Mouse (Mus musculus) intestine, embryonic 16.5 days (tissue): ENCODE data around the gene Csnk2a1. TPM values are rescaled to one million over a fixed set of nuclear protein-coding genes. Genes with fewer than 3 reads are reported as not detected.
A peak's percentile ranks its signal among the peaks of the same experiment; 100 is the strongest.

Experiments used
- ATAC-seq: fragments of 200-750 bp; cut with Nextera tagmentation; 2 replicates; pipeline ENCODE4 v1.8.0; 2017; ENCODE audit warnings: moderate TSS enrichment, moderate library complexity
- H3K27ac ChIP-seq: fragments of 300-500 bp; sonication (generic); 2 replicates; pipeline ENCODE4 v1.5.1; 2014; ENCODE audit warnings: mild to moderate bottlenecking, low read length
- H3K27me3 ChIP-seq: fragments of 300-500 bp; sonication (generic); replicated peaks from 2 replicates; pipeline ENCODE4 v1.6.1; 2014; ENCODE audit warnings: low read length, control low read depth, mixed read lengths; ENCODE audit not compliant: control insufficient read depth, insufficient read depth
- H3K36me3 ChIP-seq: fragments of 300-500 bp; sonication (generic); 2 replicates; pipeline ENCODE4 v1.6.1; 2014; ENCODE audit warnings: low read length, control low read depth; ENCODE audit not compliant: control insufficient read depth, insufficient read depth
- H3K4me1 ChIP-seq: fragments of 300-500 bp; sonication (generic); 2 replicates; pipeline ENCODE4 v1.6.1; 2014; ENCODE audit warnings: low read length, control low read depth, mixed read lengths; ENCODE audit not compliant: control insufficient read depth, insufficient read depth
- H3K4me2 ChIP-seq: fragments of 300-500 bp; sonication (generic); 2 replicates; pipeline ENCODE4 v1.6.1; 2014; ENCODE audit warnings: low read depth, low read length, control low read depth
- H3K4me3 ChIP-seq: fragments of 300-500 bp; sonication (generic); 2 replicates; pipeline ENCODE4 v1.5.1; 2014; ENCODE audit warnings: mild to moderate bottlenecking, low read length
- H3K9ac ChIP-seq: fragments of 300-500 bp; sonication (generic); 2 replicates; pipeline ENCODE4 v1.6.1; 2014; ENCODE audit warnings: low read depth, low read length
- H3K9me3 ChIP-seq: fragments of 300-500 bp; sonication (generic); 2 replicates; pipeline ENCODE4 v1.6.1; 2016; ENCODE audit warnings: low read length, control low read depth; ENCODE audit not compliant: control insufficient read depth
- WGBS: fragments of 180-500 bp; shearing (Covaris S2); extraction: QIAGEN DNeasy Blood & Tissue Kit; methylation state at CpG from one replicate; pipeline ENCODE4 v1.1.7; 2014; 5-methylcytosine and 5-hydroxymethylcytosine counted together
- polyA plus RNA-seq: library from polyadenylated mRNA; unstranded; fragments of >200 nt; fragmentation: Nextera tagmentation; extraction: Ambion mirVana; gene quantifications from 2 replicates; pipeline ENCODE4 v1.2.1, GENCODE M21; 2015

The Csnk2a1 gene
- 72.6 and 81.1 TPM in 2 replicates for polyA plus RNA-seq

DNA sequence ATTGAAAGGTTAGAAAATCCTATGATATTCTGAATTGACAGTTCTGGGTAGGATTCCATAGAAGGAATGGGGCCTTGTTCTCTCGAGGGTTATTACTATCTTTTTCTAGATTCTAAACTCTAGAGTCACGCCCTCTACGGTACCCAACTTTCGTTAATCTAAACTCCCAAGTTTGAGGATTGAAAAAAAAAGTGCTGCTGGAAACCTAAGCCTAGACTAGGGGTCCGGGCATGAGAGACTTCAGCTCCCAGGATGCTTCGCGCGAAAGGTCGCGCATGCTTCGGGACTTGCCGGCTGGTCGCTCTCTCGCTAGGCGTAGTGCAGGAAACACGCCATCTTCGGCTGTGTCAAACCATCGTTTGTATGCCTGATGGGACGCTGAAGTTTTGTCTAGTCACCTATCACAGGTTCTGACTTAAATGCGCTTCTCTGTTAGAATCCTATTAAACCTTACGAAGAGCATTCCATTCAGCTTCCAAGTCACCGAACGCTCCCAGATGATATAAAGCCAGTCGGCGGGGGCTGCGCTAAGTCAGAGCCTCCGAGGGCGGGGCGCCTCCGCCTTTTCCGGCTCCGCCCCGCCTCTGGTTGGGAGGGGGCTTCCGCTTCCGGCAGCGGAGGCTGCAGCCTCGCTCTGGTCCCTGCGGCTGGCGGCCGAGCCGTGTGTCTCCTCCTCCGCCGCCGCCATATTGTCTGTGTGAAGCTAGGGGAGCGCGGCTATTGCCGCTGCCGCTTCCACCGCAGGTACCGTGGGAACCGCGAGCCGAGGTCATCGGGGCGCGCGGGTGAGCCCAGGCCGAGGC, at the start of gene Csnk2a1:
TSS of gene Csnk2a1 (plus strand) at position 592 of the 803 bp plus-strand sequence.
- Histone ChIP-seq H3K4me1 (peaks cover 7% of the 10 kb centered on the region; the same call in 1 of the 2 replicates), H3K4me3 (peak within 1 kb of the TSS; percentile 85), H3K9ac (peak within 1 kb of the TSS; percentile 99), H3K27me3 (no peaks in the 10 kb centered on the region), H3K36me3 (no peaks in the 10 kb centered on the region), H3K27ac (peak within 1 kb of the TSS; percentile 99), H3K9me3 (no peaks in the 10 kb centered on the region), H3K4me2 (peak within 1 kb of the TSS; percentile 62)
- ATAC-seq = peak; percentile 97
- under 1% methylated on average over 55 of the region's 58 CpGs for WGBS

DNA sequence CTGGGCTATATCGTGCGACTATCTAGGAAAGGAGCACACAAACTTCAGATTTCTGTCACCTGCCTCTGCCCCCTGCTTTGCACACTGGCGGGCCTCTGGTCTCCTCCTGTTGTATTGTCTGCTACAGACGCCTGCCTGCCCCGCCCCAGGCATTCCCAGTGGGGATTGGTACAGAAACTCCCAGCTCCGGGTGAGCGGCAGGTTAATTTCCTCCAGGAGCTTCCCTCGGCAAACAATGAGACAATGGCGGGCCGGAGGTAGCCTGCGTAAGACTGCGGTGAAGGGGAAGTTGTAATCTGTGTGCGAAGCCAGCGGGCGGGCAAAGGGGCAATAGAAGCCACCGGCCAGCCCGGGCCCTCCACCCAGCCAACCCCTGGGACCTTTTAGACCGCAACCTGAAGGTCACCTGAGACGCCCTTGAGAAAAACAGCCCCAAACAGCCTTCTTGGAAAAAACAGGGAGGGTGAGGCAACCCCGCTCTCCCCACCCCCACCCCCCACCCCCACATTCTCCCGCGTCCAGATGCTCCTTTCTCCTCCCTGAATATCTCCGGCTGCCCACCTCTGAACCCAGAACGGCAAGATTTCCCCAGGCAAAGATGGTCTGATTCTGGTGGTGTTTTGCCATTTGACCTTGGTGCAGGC, 49.4 kb upstream of the Csnk2a1 start:
- ATAC-seq = peak; percentile 81
- no peak overlapping the region for H3K27ac ChIP-seq
- no peaks in the 10 kb centered on the region for H3K9me3 ChIP-seq
- peak overlapping the region; percentile 26 for H3K4me3 ChIP-seq
- no peak overlapping the region for H3K9ac ChIP-seq
- H3K27me3 ChIP-seq = no peaks in the 10 kb centered on the region
- 14% methylated on average over 23 of the region's 24 CpGs for WGBS
- H3K4me1 ChIP-seq = no peaks in the 10 kb centered on the region
- peak overlapping the region; percentile 51 for H3K4me2 ChIP-seq
- H3K36me3 ChIP-seq = no peaks in the 10 kb centered on the region

DNA sequence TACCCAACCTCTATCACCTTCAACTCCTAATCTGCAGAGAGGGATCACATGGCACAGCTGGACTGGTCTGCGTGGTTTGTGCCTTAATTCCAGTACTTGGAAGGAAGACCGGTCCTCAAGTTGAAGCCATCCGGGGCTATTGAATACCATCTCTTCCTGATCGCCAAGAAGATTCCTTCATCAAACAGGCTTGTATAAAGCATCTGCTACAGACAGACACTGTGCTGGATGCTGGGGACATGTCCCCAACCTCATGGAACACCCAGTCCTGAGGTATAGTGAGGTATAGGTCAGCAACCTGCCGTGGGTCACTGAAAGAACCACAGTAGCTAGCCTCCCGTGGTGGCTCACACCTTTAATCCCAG, 48.9 kb upstream of the Csnk2a1 start:
- Histone ChIP-seq H3K27ac (no peak overlapping the region), H3K27me3 (no peaks in the 10 kb centered on the region), H3K4me3 (no peak overlapping the region), H3K9ac (no peak overlapping the region), H3K4me1 (no peaks in the 10 kb centered on the region), H3K4me2 (peak overlapping the region; percentile 51), H3K36me3 (no peaks in the 10 kb centered on the region), H3K9me3 (no peaks in the 10 kb centered on the region)
- ATAC-seq = no peak
- WGBS = 83% methylated on average over 6 of the region's 6 CpGs

GRCm38 (mm10) chr2:152178345-152178744, 48.3 kb upstream of the Csnk2a1 start:
- no peaks in the 10 kb centered on the region for H3K36me3 ChIP-seq
- H3K9me3 ChIP-seq = no peaks in the 10 kb centered on the region
- H3K27me3 ChIP-seq = no peaks in the 10 kb centered on the region
- no peak overlapping the region for H3K9ac ChIP-seq
- 88% methylated on average over 3 of the region's 3 CpGs for WGBS
- no peak for ATAC-seq
- no peak overlapping the region for H3K4me2 ChIP-seq
- no peak overlapping the region for H3K27ac ChIP-seq
- no peak overlapping the region for H3K4me3 ChIP-seq
- H3K4me1 ChIP-seq = no peaks in the 10 kb centered on the region

- no peak overlapping the region for H3K9ac ChIP-seq
- H3K27me3 ChIP-seq = no peaks in the 10 kb centered on the region
- no peak overlapping the region for H3K4me2 ChIP-seq
- ATAC-seq = no peak
- WGBS = 77% methylated on average over 2 of the region's 2 CpGs
- no peak overlapping the region for H3K27ac ChIP-seq
- H3K4me1 ChIP-seq = no peaks in the 10 kb centered on the region
- no peaks in the 10 kb centered on the region for H3K36me3 ChIP-seq
- no peaks in the 10 kb centered on the region for H3K9me3 ChIP-seq
- H3K4me3 ChIP-seq = no peak overlapping the region
These were observed 47.3 kb upstream of the Csnk2a1 start for GRCm38 (mm10) chr2:152179301-152179700.

DNA sequence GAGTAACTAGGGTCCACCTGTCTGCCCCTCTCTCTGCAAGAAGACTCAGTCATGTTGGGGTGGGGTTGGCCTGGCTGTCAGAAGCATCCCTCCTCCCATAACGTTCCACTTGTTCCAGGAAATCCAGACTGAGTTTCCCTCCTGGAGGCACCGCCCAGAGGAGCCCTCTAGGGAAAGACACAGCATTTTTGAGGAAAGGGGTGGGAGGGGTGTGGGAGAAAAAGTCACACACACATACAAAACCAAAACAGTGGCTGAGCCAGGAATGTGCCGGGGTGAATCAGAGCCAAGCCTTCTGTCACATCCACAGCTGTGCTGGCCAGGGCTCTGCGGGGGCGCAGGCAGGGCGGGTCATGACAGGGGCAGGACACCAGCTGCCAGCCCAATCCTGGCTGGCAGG, 46.3 kb upstream of the Csnk2a1 start:
- H3K4me1 ChIP-seq = no peaks in the 10 kb centered on the region
- peak; percentile 76 for ATAC-seq
- no peaks in the 10 kb centered on the region for H3K36me3 ChIP-seq
- no peak overlapping the region for H3K4me2 ChIP-seq
- no peaks in the 10 kb centered on the region for H3K27me3 ChIP-seq
- H3K9me3 ChIP-seq = no peaks in the 10 kb centered on the region
- 48% methylated on average over 6 of the region's 6 CpGs for WGBS
- no peak overlapping the region for H3K9ac ChIP-seq
- no peak overlapping the region; the same call in 1 of the 2 replicates for H3K27ac ChIP-seq
- no peak overlapping the region for H3K4me3 ChIP-seq

DNA sequence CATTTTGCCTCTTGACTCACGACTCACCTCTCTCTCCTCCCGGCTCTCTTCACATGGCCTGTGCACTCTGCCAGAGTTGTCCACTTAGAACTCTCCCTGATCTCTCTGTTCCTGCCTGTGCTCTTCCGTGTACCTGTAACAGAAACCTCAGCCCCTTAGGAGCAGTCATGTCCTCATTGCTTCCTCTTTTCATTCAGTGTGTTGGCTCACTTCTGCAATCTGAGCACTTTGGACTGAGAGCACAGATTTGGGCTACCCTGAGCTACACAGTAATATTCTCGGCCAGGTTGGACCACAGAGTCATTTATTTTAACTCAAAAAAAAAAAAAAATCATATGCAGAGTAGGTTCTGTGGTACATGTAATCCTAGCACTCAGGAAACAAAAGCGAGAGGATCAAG, 39.5 kb upstream of the Csnk2a1 start:
- Histone ChIP-seq H3K4me3 (no peak overlapping the region), H3K4me1 (no peaks in the 10 kb centered on the region), H3K27ac (no peak overlapping the region), H3K9me3 (no peaks in the 10 kb centered on the region), H3K36me3 (no peaks in the 10 kb centered on the region), H3K4me2 (no peak overlapping the region), H3K9ac (no peak overlapping the region), H3K27me3 (no peaks in the 10 kb centered on the region)
- WGBS = 74% methylated on average over 5 of the region's 5 CpGs
- ATAC-seq = no peak

GRCm38 (mm10) chr2:152189213-152189612, 37.4 kb upstream of the Csnk2a1 start:
- 60% methylated on average over 7 of the region's 7 CpGs for WGBS
- Histone ChIP-seq H3K4me2 (no peak overlapping the region), H3K27ac (no peak overlapping the region), H3K36me3 (no peaks in the 10 kb centered on the region), H3K4me1 (no peaks in the 10 kb centered on the region), H3K4me3 (no peak overlapping the region), H3K9me3 (no peaks in the 10 kb centered on the region), H3K9ac (no peak overlapping the region), H3K27me3 (no peaks in the 10 kb centered on the region)
- ATAC-seq = no peak

- Histone ChIP-seq H3K9ac (no peak overlapping the region), H3K4me1 (no peaks in the 10 kb centered on the region), H3K36me3 (no peaks in the 10 kb centered on the region), H3K9me3 (no peaks in the 10 kb centered on the region), H3K4me3 (no peak overlapping the region), H3K27me3 (no peaks in the 10 kb centered on the region), H3K4me2 (no peak overlapping the region), H3K27ac (no peak overlapping the region)
- WGBS = 68% methylated on average over 9 of the region's 9 CpGs
- ATAC-seq = no peak
These were observed 37.0 kb upstream of the Csnk2a1 start for GRCm38 (mm10) chr2:152189640-152190039.
